Mouse (Mus musculus): Measurements from ENCODE around the gene Tdp2. TPM values are rescaled to one million over a fixed set of nuclear protein-coding genes. Genes with fewer than 3 reads are reported as not detected.
"Not testable (repeated sequence)": the region's sequence is repeated elsewhere in the genome, so short reads cannot be mapped to it uniquely, and the experiment has no call there.

Tdp2 gene
- polyA plus RNA-seq, 1 experiment: not detected

DNA sequence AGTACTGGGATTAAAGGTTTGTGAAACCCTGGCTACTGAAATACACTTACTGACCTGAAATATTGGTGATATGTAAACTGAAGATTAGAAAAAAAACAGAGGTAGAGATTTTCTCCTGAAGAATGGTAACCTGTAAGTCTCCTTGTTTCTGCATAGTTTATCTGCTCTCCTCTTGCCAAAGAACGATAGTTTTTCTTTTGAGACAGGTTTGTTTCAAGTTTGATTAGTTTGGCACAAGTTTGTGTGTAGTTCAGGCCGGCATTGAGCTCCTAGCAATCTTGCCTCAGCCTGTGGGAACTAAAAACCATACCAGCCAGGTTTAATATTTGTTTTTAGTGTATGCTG is 1.3 kb downstream of the Tdp2 start:
- WGBS: 8% methylated on average over 2 of the region's 2 CpGs
- Histone ChIP-seq H3K27ac (ENCODE audit: insufficient read depth, low read depth, low read length) (no peak overlapping the region), H3K4me1 (ENCODE audit: control insufficient read depth, insufficient read depth, low read length) (peaks cover 4% of the 10 kb centered on the region; the same call in 1 of the 2 replicates), H3K4me3 (ENCODE audit: insufficient read depth, low read depth, low read length) (no peak overlapping the region)
- no peak for TF ChIP-seq POLR2A (IDR thresholded peaks at IDR 0.05; ENCODE audit: insufficient read depth, low read depth, low read length)

DNA sequence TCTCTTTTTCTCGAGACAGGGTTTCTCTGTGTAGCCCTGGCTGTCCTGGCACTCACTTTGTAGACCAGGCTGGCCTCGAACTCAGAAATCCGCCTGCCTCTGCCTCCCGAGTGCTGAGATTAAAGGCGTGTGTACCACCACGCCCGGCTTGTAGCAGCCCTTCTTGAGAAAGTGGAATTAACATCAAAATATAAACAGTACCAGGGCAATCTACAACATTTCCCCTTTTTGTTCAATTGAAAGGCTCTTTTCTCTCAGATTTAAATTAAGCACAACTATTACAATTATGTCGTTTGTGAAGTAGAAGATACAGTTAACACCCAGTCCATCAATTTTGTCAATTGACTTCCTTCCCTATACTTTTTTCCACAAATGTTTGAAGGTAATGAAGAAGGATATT is 6.3 kb downstream of the Tdp2 start:
- not testable (repeated sequence) for H3K27ac ChIP-seq (ENCODE audit: insufficient read depth, low read depth, low read length); H3K4me3 ChIP-seq (ENCODE audit: insufficient read depth, low read depth, low read length); H3K4me1 ChIP-seq (ENCODE audit: control insufficient read depth, insufficient read depth, low read length)
- 84% methylated on average over 8 of the region's 8 CpGs for WGBS

DNA sequence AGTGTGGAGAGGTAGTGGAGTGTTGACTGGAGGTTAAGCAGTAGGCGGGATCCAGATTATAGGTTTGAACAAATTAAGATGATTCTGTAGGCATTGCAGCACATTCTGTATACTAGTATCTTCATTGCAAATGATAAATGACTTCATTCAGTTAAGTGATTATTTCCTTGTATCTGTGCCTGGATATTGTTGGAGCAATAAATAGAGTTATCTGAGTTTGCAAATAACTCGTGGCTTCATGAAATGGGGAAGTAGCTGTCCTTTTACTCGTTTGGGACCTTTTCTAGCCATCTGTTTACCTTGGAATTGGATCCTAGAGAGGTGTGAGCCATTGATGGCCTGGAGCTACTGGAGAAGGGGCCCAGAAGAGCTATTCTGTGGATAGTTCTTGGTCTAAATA is 8.4 kb downstream of the Tdp2 start:
- H3K4me3 ChIP-seq (ENCODE audit: insufficient read depth, low read depth, low read length): no peak overlapping the region
- 85% methylated on average over 3 of the region's 3 CpGs for WGBS
- no peak overlapping the region for H3K27ac ChIP-seq (ENCODE audit: insufficient read depth, low read depth, low read length)
- TF ChIP-seq CTCF (IDR thresholded peaks at IDR 0.05; ENCODE audit: insufficient read depth, low read depth, low read length): no peak
- no peak for TF ChIP-seq POLR2A (IDR thresholded peaks at IDR 0.05; ENCODE audit: insufficient read depth, low read depth, low read length)
- H3K4me1 ChIP-seq (ENCODE audit: control insufficient read depth, insufficient read depth, low read length): peaks cover 1% of the 10 kb centered on the region; the same call in 1 of the 2 replicates

DNA sequence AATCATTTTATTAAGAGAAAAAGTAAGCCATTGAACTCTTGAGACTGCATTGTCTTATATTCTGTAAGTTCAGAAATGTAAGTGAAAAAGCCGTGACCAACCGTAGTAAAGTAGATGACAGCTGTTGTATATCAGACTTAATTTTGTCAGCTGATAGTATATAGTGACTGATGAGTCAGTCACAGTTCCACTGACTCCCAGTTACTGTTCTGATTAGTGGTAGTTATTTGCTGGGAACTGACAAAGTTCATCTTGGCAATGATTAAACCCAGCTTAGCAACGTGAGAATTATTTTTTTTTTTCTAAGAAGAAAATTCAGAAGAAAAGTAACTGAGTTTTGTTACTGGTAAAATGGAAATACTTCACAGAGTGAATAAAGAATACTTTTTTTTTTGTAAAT is 10.2 kb downstream of the Tdp2 start:
- peaks cover 8% of the 10 kb centered on the region; the same call in 1 of the 2 replicates for H3K4me1 ChIP-seq (ENCODE audit: control insufficient read depth, insufficient read depth, low read length)
- TF ChIP-seq CTCF (IDR thresholded peaks at IDR 0.05; ENCODE audit: insufficient read depth, low read depth, low read length) (no peak), POLR2A (IDR thresholded peaks at IDR 0.05; ENCODE audit: insufficient read depth, low read depth, low read length) (no peak)
- WGBS: 88% methylated on average over 3 of the region's 3 CpGs
- no peak overlapping the region for H3K27ac ChIP-seq (ENCODE audit: insufficient read depth, low read depth, low read length)
- H3K4me3 ChIP-seq (ENCODE audit: insufficient read depth, low read depth, low read length): no peak overlapping the region

DNA sequence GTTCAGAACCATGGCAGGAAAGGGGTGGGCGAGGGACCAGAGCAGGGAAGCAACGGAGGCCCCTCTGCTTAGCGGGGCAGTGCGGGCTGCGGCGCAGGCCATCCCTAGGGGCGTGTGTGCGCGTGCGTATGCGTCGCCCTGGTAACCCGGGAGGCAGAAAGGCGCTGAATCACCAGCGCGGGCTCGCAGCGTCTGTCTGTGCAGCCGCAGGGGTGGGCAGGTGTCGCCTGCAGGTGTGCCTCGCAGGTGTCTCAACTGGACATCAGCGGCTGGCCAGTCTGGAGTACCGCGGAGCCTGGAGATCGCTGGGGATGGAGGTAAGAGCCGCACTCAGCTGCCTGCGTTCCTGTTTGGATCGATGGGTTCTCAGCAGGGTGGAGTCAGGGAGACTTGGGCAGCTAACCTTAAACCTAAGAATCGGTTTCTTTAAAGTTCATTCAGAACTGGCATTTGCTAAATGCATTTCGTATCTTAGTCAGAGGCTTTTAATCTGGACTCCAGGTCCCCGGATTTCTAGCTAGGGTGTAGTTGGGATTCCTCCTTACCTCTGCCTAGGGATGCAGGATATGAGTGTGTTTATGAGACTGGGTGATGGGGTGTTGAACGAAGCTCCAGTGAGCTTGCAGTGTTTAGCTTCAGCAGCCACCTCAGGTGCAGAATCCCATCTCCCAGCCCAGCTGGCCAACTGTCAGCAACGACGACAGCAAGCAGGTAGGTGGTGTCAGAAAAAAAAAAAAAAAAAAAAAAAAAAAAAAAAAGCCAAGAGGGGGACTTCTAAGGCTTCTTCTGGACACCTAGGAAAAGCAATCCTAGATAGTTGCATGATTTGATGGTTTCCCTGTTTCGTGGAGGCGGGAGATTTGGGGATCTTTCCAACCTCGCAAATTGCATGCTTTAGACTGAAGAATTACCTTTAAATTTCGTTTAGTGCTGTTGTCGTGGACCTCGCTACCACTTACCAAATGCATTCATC is 13.8 kb downstream of the Tdp2 start, which contains the start of gene D130043K22Rik:
Gene D130043K22Rik, plus strand, starts transcription at position 153 of the 973 bp plus-strand sequence.
- H3K4me3 ChIP-seq (ENCODE audit: insufficient read depth, low read depth, low read length): peak within 1 kb of the TSS; percentile 57
- TF ChIP-seq CTCF (IDR thresholded peaks at IDR 0.05; ENCODE audit: insufficient read depth, low read depth, low read length): no peak
- TF ChIP-seq POLR2A (IDR thresholded peaks at IDR 0.05; ENCODE audit: insufficient read depth, low read depth, low read length): no peak
- peaks cover 9% of the 10 kb centered on the region; the same call in 1 of the 2 replicates for H3K4me1 ChIP-seq (ENCODE audit: control insufficient read depth, insufficient read depth, low read length)
- WGBS: 4% methylated on average over 40 of the region's 40 CpGs
- H3K27ac ChIP-seq (ENCODE audit: insufficient read depth, low read depth, low read length): no peak within 1 kb of the TSS

DNA sequence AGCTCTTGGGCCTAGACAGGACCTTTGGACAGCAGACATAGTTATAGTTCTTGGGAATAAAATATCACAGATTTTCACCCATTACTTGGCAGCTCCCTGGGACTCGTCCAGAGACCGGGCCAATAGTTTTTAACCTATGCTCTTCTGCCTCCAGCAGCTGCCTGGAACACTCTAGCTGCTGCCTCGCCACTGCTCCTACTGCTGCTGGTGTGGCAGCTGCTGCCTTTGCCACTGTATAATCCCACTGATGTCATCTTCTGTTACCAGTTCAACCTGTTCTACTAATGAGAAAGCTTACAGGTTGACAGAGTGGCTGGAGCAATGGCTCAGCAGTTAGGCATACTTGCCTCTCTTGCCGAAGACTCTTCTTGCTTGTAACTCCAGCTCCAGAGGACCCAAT is 17.8 kb downstream of the Tdp2 start:
- no peak overlapping the region for H3K27ac ChIP-seq (ENCODE audit: insufficient read depth, low read depth, low read length)
- H3K4me3 ChIP-seq (ENCODE audit: insufficient read depth, low read depth, low read length): no peak overlapping the region
- 88% methylated on average over 4 of the region's 4 CpGs for WGBS
- no peak for TF ChIP-seq POLR2A (IDR thresholded peaks at IDR 0.05; ENCODE audit: insufficient read depth, low read depth, low read length)
- TF ChIP-seq CTCF (IDR thresholded peaks at IDR 0.05; ENCODE audit: insufficient read depth, low read depth, low read length): no peak
- H3K4me1 ChIP-seq (ENCODE audit: control insufficient read depth, insufficient read depth, low read length): peaks cover 9% of the 10 kb centered on the region; the same call in 1 of the 2 replicates

DNA sequence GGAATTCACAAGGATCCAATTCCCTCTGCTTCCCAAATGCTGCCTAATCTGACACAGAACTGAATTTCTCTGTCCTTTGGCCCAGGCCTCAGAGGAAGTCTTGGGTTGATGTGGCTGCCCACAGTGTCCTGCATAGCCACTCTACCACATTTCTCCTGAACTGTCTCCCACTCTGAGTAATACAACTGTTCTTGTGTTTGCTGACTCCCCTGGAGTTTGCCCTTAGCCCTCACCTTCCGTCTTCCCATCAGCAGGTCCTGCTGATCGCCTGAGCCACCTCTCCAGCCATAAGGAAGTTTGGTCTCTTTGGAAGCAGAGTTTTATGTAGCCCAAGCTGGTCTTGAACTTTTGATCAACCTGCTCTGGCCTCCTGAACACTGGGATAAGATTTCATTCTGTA is 20.5 kb downstream of the Tdp2 start:
- Histone ChIP-seq H3K27ac (ENCODE audit: insufficient read depth, low read depth, low read length) (no peak overlapping the region), H3K4me1 (ENCODE audit: control insufficient read depth, insufficient read depth, low read length) (no peaks in the 10 kb centered on the region), H3K4me3 (ENCODE audit: insufficient read depth, low read depth, low read length) (no peak overlapping the region)
- 92% methylated on average over 2 of the region's 2 CpGs for WGBS
- no peak for TF ChIP-seq CTCF (IDR thresholded peaks at IDR 0.05; ENCODE audit: insufficient read depth, low read depth, low read length)
- no peak for TF ChIP-seq POLR2A (IDR thresholded peaks at IDR 0.05; ENCODE audit: insufficient read depth, low read depth, low read length)

DNA sequence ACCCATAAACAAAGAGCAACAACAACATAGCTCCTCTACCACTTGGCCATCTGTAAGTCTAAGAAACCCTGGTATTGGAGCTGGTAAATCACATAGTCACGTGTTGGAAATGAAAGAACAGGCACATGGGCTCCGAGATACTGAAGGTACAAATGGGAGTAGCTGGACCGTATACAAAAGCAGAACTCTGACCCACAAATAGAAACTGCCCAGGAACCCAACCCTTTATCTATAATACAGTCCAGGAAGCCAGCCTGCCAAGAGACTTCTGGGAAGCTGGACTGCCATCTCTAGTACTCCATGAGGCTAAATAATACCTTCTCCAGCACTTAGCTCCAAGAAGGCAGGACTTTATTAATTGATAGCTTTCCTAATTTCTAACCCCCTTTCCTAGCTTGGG is 21.1 kb downstream of the Tdp2 start:
- Histone ChIP-seq H3K4me1 (ENCODE audit: control insufficient read depth, insufficient read depth, low read length) (no peaks in the 10 kb centered on the region), H3K27ac (ENCODE audit: insufficient read depth, low read depth, low read length) (no peak overlapping the region), H3K4me3 (ENCODE audit: insufficient read depth, low read depth, low read length) (no peak overlapping the region)
- 83% methylated on average over 3 of the region's 3 CpGs for WGBS
- TF ChIP-seq POLR2A (IDR thresholded peaks at IDR 0.05; ENCODE audit: insufficient read depth, low read depth, low read length): no peak
- TF ChIP-seq CTCF (IDR thresholded peaks at IDR 0.05; ENCODE audit: insufficient read depth, low read depth, low read length): no peak

DNA sequence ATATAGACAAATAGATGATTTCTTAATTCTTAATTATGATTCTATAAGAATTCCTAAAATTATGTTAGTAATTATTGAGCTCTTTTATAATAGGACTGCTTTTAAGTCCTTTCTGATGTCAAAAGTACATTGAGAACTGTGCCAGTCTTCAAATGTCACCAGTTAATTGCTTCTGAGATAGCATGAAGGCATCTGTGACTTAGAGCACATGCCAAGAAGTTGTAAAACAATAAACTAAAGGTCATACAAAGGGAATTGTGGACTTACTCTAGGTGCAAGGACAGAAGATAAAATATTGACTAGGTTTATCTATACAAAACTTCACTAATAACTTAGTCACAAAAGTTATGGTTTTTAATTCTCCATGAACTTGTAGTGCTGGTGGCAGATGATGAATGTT is 27.6 kb downstream of the Tdp2 start:
- no peaks in the 10 kb centered on the region for H3K4me1 ChIP-seq (ENCODE audit: control insufficient read depth, insufficient read depth, low read length)
- no peak for TF ChIP-seq POLR2A (IDR thresholded peaks at IDR 0.05; ENCODE audit: insufficient read depth, low read depth, low read length)
- no peak for TF ChIP-seq CTCF (IDR thresholded peaks at IDR 0.05; ENCODE audit: insufficient read depth, low read depth, low read length)
- no peak overlapping the region for H3K27ac ChIP-seq (ENCODE audit: insufficient read depth, low read depth, low read length)
- H3K4me3 ChIP-seq (ENCODE audit: insufficient read depth, low read depth, low read length): no peak overlapping the region
